In genomic region chr5:36130393-36131011, GRCm38 (mm10) we compare ENCODE assay signal across 8 mouse cellular contexts.
DNase-seq lines count a peak whose midpoint lies in the region; ATAC-seq lines count a peak whose summit lies in the region.

No protein-coding gene starts in this region.

- H3K9me3 ChIP-seq in heart, embryonic 10.5 days: no peaks in the 10 kb centered on the region
- H3K9me3 ChIP-seq in midbrain, embryonic 10.5 days (replicated peaks): no peaks in the 10 kb centered on the region
- H3K9me3 ChIP-seq in intestine, embryonic 16.5 days (ENCODE audit: control insufficient read depth, low read length): no peaks in the 10 kb centered on the region

- no peak overlapping the region for H3K4me2 ChIP-seq in intestine, embryonic 16.5 days (ENCODE audit: low read depth, low read length)

- peak; percentile 41 for DNase-seq in heart, adult 8-10 months (ENCODE audit: low spot score)
- DNase-seq in heart, embryonic 10.5 days (ENCODE audit: low spot score): no peak
- peak; percentile 62 to 66 for DNase-seq in cerebellum, postnatal 14 days
- peak; percentile 64 to 71 for DNase-seq in heart, postnatal 10 days
- DNase-seq in midbrain, embryonic 10.5 days (ENCODE audit: low spot score): no peak
- no peak for DNase-seq in spleen, adult 12 weeks (ENCODE audit: low spot score)

- H3K36me3 ChIP-seq in heart, embryonic 10.5 days: no peaks in the 10 kb centered on the region
- H3K36me3 ChIP-seq in midbrain, embryonic 10.5 days: no peaks in the 10 kb centered on the region
- H3K36me3 ChIP-seq in intestine, embryonic 16.5 days (ENCODE audit: control insufficient read depth, insufficient read depth, low read length): no peaks in the 10 kb centered on the region

- H3K4me1 ChIP-seq in heart, embryonic 10.5 days: peaks cover 29% of the 10 kb centered on the region
- H3K4me1 ChIP-seq in midbrain, embryonic 10.5 days: peaks cover 31% of the 10 kb centered on the region
- H3K4me1 ChIP-seq in intestine, embryonic 16.5 days (ENCODE audit: control insufficient read depth, insufficient read depth, low read length): peaks cover 8% of the 10 kb centered on the region; the same call in 1 of the 2 replicates

- ATAC-seq in intestine, embryonic 16.5 days: no peak
- ATAC-seq in granulocyte monocyte progenitor cell, adult 5-6 weeks (replicated peaks; ENCODE audit: poor library complexity, severe bottlenecking): no peak

- H3K27ac ChIP-seq in heart, embryonic 10.5 days: no peak overlapping the region
- peak overlapping the region; percentile 42; the same call in 1 of the 2 replicates for H3K27ac ChIP-seq in midbrain, embryonic 10.5 days (replicated peaks)
- H3K27ac ChIP-seq in intestine, embryonic 16.5 days (ENCODE audit: low read length): no peak overlapping the region

- no peaks in the 10 kb centered on the region for H3K27me3 ChIP-seq in heart, embryonic 10.5 days (ENCODE audit: insufficient read depth, poor library complexity, severe bottlenecking)
- no peaks in the 10 kb centered on the region for H3K27me3 ChIP-seq in midbrain, embryonic 10.5 days (ENCODE audit: low read depth, poor library complexity, severe bottlenecking)
- no peaks in the 10 kb centered on the region for H3K27me3 ChIP-seq in intestine, embryonic 16.5 days (replicated peaks; ENCODE audit: control insufficient read depth, insufficient read depth, low read length)

- H3K9ac ChIP-seq in intestine, embryonic 16.5 days (ENCODE audit: low read depth, low read length): no peak overlapping the region

- intact Hi-C loops in heart, postnatal 10 days (cut with DNase I): loop anchor here (5.0 kb wide), 3 partner anchors 53 to 267 kb away; partner anchors contain the start of gene Sorcs2

- WGBS in heart, embryonic 10.5 days: 61% methylated on average over 8 of the region's 8 CpGs
- 71% methylated on average over 8 of the region's 8 CpGs for WGBS in midbrain, embryonic 10.5 days
- WGBS in intestine, embryonic 16.5 days: 36% methylated on average over 8 of the region's 8 CpGs

- no peak overlapping the region for H3K4me3 ChIP-seq in heart, embryonic 10.5 days
- no peak overlapping the region for H3K4me3 ChIP-seq in midbrain, embryonic 10.5 days
- no peak overlapping the region for H3K4me3 ChIP-seq in intestine, embryonic 16.5 days (ENCODE audit: low read length)

Comparison
In these comparisons a context has a peak if more than half of its experiments do, and no peak if none do; other contexts are left out.
1. DNase-seq: peak in heart, adult 8-10 months (single experiment), cerebellum, postnatal 14 days (2 of 2) and heart, postnatal 10 days (2 of 2); none in heart, embryonic 10.5 days (single experiment), midbrain, embryonic 10.5 days (single experiment) and spleen, adult 12 weeks (single experiment).